Mouse (Mus musculus): ENCODE results near the gene Nphp4. TPM values are rescaled to one million over a fixed set of nuclear protein-coding genes. Genes with fewer than 3 reads are reported as not detected.
"Not testable (repeated sequence)": the region's sequence is repeated elsewhere in the genome, so short reads cannot be mapped to it uniquely, and the experiment has no call there.

Nphp4 gene
- polyA plus RNA-seq, 1 experiment from 2014 or later: 4.9 TPM

- Histone ChIP-seq H3K27me3 (replicated peaks; ENCODE audit: low read depth, poor library complexity, severe bottlenecking) (peaks cover 9% of the 10 kb centered on the region; the same call in 1 of the 2 replicates), H3K4me1 (peaks cover 25% of the 10 kb centered on the region), H3K4me3 (no peak overlapping the region), H3K9me3 (peaks cover 5% of the 10 kb centered on the region; the same call in 1 of the 2 replicates), H3K27ac (replicated peaks) (no peak overlapping the region), H3K36me3 (replicated peaks) (peaks cover 23% of the 10 kb centered on the region)
- 67% methylated on average over 8 of the region's 8 CpGs for WGBS
- no peak for DNase-seq (ENCODE audit: low spot score)
Observed at GRCm38 (mm10) chr4:152546481-152546880, 70.0 kb downstream of the Nphp4 start.

GRCm38 (mm10) chr4:152547886-152548663 lies 71.6 kb downstream of the Nphp4 start:
- H3K27ac ChIP-seq (replicated peaks): peak overlapping the region; percentile 55
- no peaks in the 10 kb centered on the region for H3K9me3 ChIP-seq
- no peak for DNase-seq (ENCODE audit: low spot score)
- H3K4me1 ChIP-seq: peaks cover 23% of the 10 kb centered on the region
- WGBS: 56% methylated on average over 37 of the region's 37 CpGs
- H3K36me3 ChIP-seq (replicated peaks): 0 out of 2 replicates have a peak, but pooled peaks cover 9% of the 10 kb centered on the region
- no peak overlapping the region for H3K4me3 ChIP-seq
- peaks cover 9% of the 10 kb centered on the region; the same call in 1 of the 2 replicates for H3K27me3 ChIP-seq (replicated peaks; ENCODE audit: low read depth, poor library complexity, severe bottlenecking)

- WGBS: 91% methylated on average over 18 of the region's 18 CpGs
- H3K4me3 ChIP-seq: no peak overlapping the region
- H3K4me1 ChIP-seq: peaks cover 31% of the 10 kb centered on the region
- H3K27ac ChIP-seq (replicated peaks): no peak overlapping the region
- no peak for DNase-seq (ENCODE audit: low spot score)
- H3K27me3 ChIP-seq (replicated peaks; ENCODE audit: low read depth, poor library complexity, severe bottlenecking): peaks cover 9% of the 10 kb centered on the region; the same call in 1 of the 2 replicates
- H3K36me3 ChIP-seq (replicated peaks): 0 out of 2 replicates have a peak, but pooled peaks cover 9% of the 10 kb centered on the region
- no peaks in the 10 kb centered on the region for H3K9me3 ChIP-seq
Observed at GRCm38 (mm10) chr4:152549507-152550202, 73.1 kb downstream of the Nphp4 start.

- Histone ChIP-seq H3K9me3 (no peaks in the 10 kb centered on the region), H3K27me3 (replicated peaks; ENCODE audit: low read depth, poor library complexity, severe bottlenecking) (peaks cover 9% of the 10 kb centered on the region; the same call in 1 of the 2 replicates), H3K36me3 (replicated peaks) (0 out of 2 replicates have a peak, but pooled peaks cover 7% of the 10 kb centered on the region), H3K27ac (replicated peaks) (no peak overlapping the region), H3K4me3 (no peak overlapping the region), H3K4me1 (peaks cover 36% of the 10 kb centered on the region)
- no peak for DNase-seq (ENCODE audit: low spot score)
- 90% methylated on average over 6 of the region's 6 CpGs for WGBS
Observed at GRCm38 (mm10) chr4:152550203-152550549, 73.7 kb downstream of the Nphp4 start.

- peaks cover 38% of the 10 kb centered on the region for H3K4me1 ChIP-seq
- 93% methylated on average over 8 of the region's 8 CpGs for WGBS
Observed at GRCm38 (mm10) chr4:152553582-152554285, 77.2 kb downstream of the Nphp4 start.

GRCm38 (mm10) chr4:152554421-152554820 lies 77.9 kb downstream of the Nphp4 start:
- Histone ChIP-seq H3K9me3 (no peaks in the 10 kb centered on the region), H3K4me1 (peaks cover 38% of the 10 kb centered on the region), H3K36me3 (replicated peaks) (0 out of 2 replicates have a peak, but pooled peaks cover 6% of the 10 kb centered on the region), H3K27ac (replicated peaks) (peak overlapping the region; percentile 51; the same call in 1 of the 2 replicates), H3K4me3 (no peak overlapping the region), H3K27me3 (replicated peaks; ENCODE audit: low read depth, poor library complexity, severe bottlenecking) (no peaks in the 10 kb centered on the region)
- 61% methylated on average over 18 of the region's 18 CpGs for WGBS
- no peak for DNase-seq (ENCODE audit: low spot score)

More at GRCm38 (mm10) chr4:152553582-152554285, 77.2 kb downstream of the Nphp4 start:
- Histone ChIP-seq H3K27ac (replicated peaks) (no peak overlapping the region), H3K9me3 (no peaks in the 10 kb centered on the region), H3K27me3 (replicated peaks; ENCODE audit: low read depth, poor library complexity, severe bottlenecking) (0 out of 2 replicates have a peak, but pooled peaks cover 3% of the 10 kb centered on the region), H3K36me3 (replicated peaks) (0 out of 2 replicates have a peak, but pooled peaks cover 6% of the 10 kb centered on the region), H3K4me3 (no peak overlapping the region)
- no peak for DNase-seq (ENCODE audit: low spot score)

- not testable (repeated sequence) for H3K27me3 ChIP-seq (replicated peaks; ENCODE audit: low read depth, poor library complexity, severe bottlenecking); DNase-seq (ENCODE audit: low spot score); H3K9me3 ChIP-seq; H3K36me3 ChIP-seq (replicated peaks); H3K27ac ChIP-seq (replicated peaks); H3K4me3 ChIP-seq
- peaks cover 48% of the 10 kb centered on the region for H3K4me1 ChIP-seq
- 91% methylated on average over 3 of the region's 3 CpGs for WGBS
Observed at GRCm38 (mm10) chr4:152555806-152556205, 79.3 kb downstream of the Nphp4 start.

GRCm38 (mm10) chr4:152558246-152558645 lies 81.7 kb downstream of the Nphp4 start:
- Histone ChIP-seq H3K4me1 (peaks cover 52% of the 10 kb centered on the region), H3K27ac (replicated peaks) (peak overlapping the region; percentile 59)
- WGBS: 29% methylated on average over 17 of the region's 17 CpGs

GRCm38 (mm10) chr4:152568006-152568405 lies 91.5 kb downstream of the Nphp4 start:
- DNase-seq (ENCODE audit: low spot score): no peak
- no peaks in the 10 kb centered on the region for H3K9me3 ChIP-seq
- peaks cover 5% of the 10 kb centered on the region; the same call in 1 of the 2 replicates for H3K36me3 ChIP-seq (replicated peaks)
- WGBS: 82% methylated on average over 4 of the region's 4 CpGs
- no peak overlapping the region for H3K4me3 ChIP-seq
- no peaks in the 10 kb centered on the region for H3K27me3 ChIP-seq (replicated peaks; ENCODE audit: low read depth, poor library complexity, severe bottlenecking)
- H3K27ac ChIP-seq (replicated peaks): no peak overlapping the region
- peaks cover 15% of the 10 kb centered on the region for H3K4me1 ChIP-seq

More at GRCm38 (mm10) chr4:152558246-152558645, 81.7 kb downstream of the Nphp4 start:
- Histone ChIP-seq H3K9me3 (no peaks in the 10 kb centered on the region), H3K27me3 (replicated peaks; ENCODE audit: low read depth, poor library complexity, severe bottlenecking) (no peaks in the 10 kb centered on the region), H3K36me3 (replicated peaks) (peaks cover 7% of the 10 kb centered on the region; the same call in 1 of the 2 replicates), H3K4me3 (0 out of 2 replicates have a peak overlapping the region, but pooled peaks have one; percentile 21)
- DNase-seq (ENCODE audit: low spot score): peak; percentile 64

- H3K9me3 ChIP-seq: no peaks in the 10 kb centered on the region
- H3K4me3 ChIP-seq: no peak overlapping the region
- H3K27ac ChIP-seq (replicated peaks): no peak overlapping the region
- H3K4me1 ChIP-seq: peaks cover 13% of the 10 kb centered on the region
- H3K36me3 ChIP-seq (replicated peaks): peaks cover 5% of the 10 kb centered on the region; the same call in 1 of the 2 replicates
- 57% methylated on average over 23 of the region's 23 CpGs for WGBS
- H3K27me3 ChIP-seq (replicated peaks; ENCODE audit: low read depth, poor library complexity, severe bottlenecking): no peaks in the 10 kb centered on the region
- no peak for DNase-seq (ENCODE audit: low spot score)
Observed at GRCm38 (mm10) chr4:152568662-152569395, 92.3 kb downstream of the Nphp4 start.

- Histone ChIP-seq H3K27me3 (replicated peaks; ENCODE audit: low read depth, poor library complexity, severe bottlenecking) (no peaks in the 10 kb centered on the region), H3K4me3 (no peak overlapping the region), H3K27ac (replicated peaks) (no peak overlapping the region), H3K36me3 (replicated peaks) (no peaks in the 10 kb centered on the region), H3K4me1 (0 out of 2 replicates have a peak, but pooled peaks cover under 1% of the 10 kb centered on the region), H3K9me3 (no peaks in the 10 kb centered on the region)
- no peak for DNase-seq (ENCODE audit: low spot score)
- 68% methylated on average over 12 of the region's 12 CpGs for WGBS
Observed at GRCm38 (mm10) chr4:152574266-152574665, 97.8 kb downstream of the Nphp4 start.
